ENCODE assay signal across 8 mouse cellular contexts in the genomic region with DNA sequence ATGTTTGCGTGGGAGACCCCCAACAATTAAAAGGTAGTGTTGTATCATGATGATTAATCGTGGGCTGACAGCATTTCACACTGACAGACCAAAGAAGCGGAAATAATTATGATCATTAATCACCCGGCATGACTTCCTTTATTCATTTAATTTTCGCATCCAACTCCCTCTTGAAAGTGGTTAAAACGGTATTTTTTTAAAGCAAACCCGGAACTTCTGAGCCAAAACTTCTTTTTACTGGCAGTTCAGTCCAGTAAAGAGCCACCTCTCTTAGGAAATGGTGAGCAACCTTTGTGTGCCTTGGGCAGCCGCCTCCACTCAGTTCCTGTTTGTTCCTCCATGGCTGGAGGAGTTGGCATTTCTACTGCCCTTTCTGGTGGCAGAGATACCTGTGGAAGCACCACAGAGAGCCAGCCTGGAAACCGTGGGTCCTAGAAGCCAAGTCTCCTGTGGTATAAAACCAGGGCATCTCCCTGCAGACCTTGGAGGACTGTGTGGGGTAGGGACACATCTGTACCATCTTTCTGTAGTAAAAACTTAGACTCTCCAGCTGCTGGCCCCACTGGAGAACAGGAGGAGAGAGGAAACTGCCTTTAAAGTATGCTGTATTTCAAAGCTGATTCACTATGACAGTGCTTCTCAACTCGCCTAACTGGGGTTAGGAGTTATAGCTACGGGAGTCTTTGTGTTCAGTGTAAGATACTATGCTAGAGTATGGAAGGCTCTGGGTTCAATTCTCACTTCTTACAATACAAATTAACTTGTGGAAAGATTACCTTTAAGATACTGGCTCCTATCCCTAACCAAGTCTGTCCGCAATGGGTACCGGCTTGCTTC. TPM values are rescaled to one million over a fixed set of nuclear protein-coding genes. Genes with fewer than 3 reads are reported as not detected.
A peak's percentile ranks its signal among the peaks of the same experiment; 100 is the strongest.
DNase-seq lines count a peak whose midpoint lies in the region; ATAC-seq lines count a peak whose summit lies in the region.

No protein-coding gene starts in this region.

- H3K4me1 ChIP-seq in forebrain, embryonic 14.5 days (ENCODE audit: control insufficient read depth, insufficient read depth, low read length): peaks cover 4% of the 10 kb centered on the region; the same call in 1 of the 2 replicates
- 0 out of 2 replicates have a peak, but pooled peaks cover 4% of the 10 kb centered on the region for H3K4me1 ChIP-seq in kidney, embryonic 14.5 days (ENCODE audit: control insufficient read depth, insufficient read depth, low read length)

- H3K27ac ChIP-seq in forebrain, embryonic 14.5 days (ENCODE audit: low read depth, low read length): 0 out of 2 replicates have a peak overlapping the region, but pooled peaks have one; percentile 63
- H3K27ac ChIP-seq in kidney, embryonic 14.5 days (ENCODE audit: low read depth, low read length): peak overlapping the region; percentile 80; the same call in 1 of the 2 replicates

- H3K36me3 ChIP-seq in forebrain, embryonic 14.5 days (ENCODE audit: control insufficient read depth, insufficient read depth, low read length): no peaks in the 10 kb centered on the region
- no peaks in the 10 kb centered on the region; the same call in 1 of the 2 replicates for H3K36me3 ChIP-seq in kidney, embryonic 14.5 days (ENCODE audit: control insufficient read depth, insufficient read depth, low read length)

- ATAC-seq in forebrain, embryonic 14.5 days: no peak
- no peak for ATAC-seq in kidney, embryonic 14.5 days (ENCODE audit: low FRiP score, low TSS enrichment)
- peak; percentile 39 for ATAC-seq in megakaryocyte, adult 5-6 weeks (ENCODE audit: poor library complexity, severe bottlenecking)

- H3K4me3 ChIP-seq in forebrain, embryonic 14.5 days (ENCODE audit: low read depth, low read length): peak overlapping the region; percentile 69
- peak overlapping the region; percentile 83 for H3K4me3 ChIP-seq in kidney, embryonic 14.5 days (ENCODE audit: low read length)

- no peaks in the 10 kb centered on the region for H3K9me3 ChIP-seq in forebrain, embryonic 14.5 days (replicated peaks; ENCODE audit: control insufficient read depth, low read length)
- H3K9me3 ChIP-seq in kidney, embryonic 14.5 days (ENCODE audit: control insufficient read depth, low read length): no peaks in the 10 kb centered on the region

- peak overlapping the region; percentile 76 for H3K4me2 ChIP-seq in forebrain, embryonic 14.5 days (ENCODE audit: low read length)
- H3K4me2 ChIP-seq in kidney, embryonic 14.5 days (replicated peaks; ENCODE audit: low read depth, low read length): peak overlapping the region; percentile 63

- peak overlapping the region; percentile 78 for H3K9ac ChIP-seq in forebrain, embryonic 14.5 days (ENCODE audit: low read length)
- peak overlapping the region; percentile 83 for H3K9ac ChIP-seq in kidney, embryonic 14.5 days (ENCODE audit: low read depth, low read length)

- DNase-seq in embryo, embryonic 10.5 days (ENCODE audit: low spot score): peak; percentile 46
- no peak for DNase-seq in embryo, embryonic 10 days (ENCODE audit: low spot score)
- DNase-seq in adipocyte (ENCODE audit: low spot score): peak; percentile 82
- no peak for DNase-seq in forebrain, embryonic 14.5 days (ENCODE audit: low spot score)
- peak; percentile 39 for DNase-seq in thymus, postnatal 0 days (ENCODE audit: low spot score)
- no peak for DNase-seq in urinary bladder, adult 2 months (ENCODE audit: low spot score)

- no peaks in the 10 kb centered on the region for H3K27me3 ChIP-seq in forebrain, embryonic 14.5 days (replicated peaks; ENCODE audit: control insufficient read depth, insufficient read depth, low read length)
- H3K27me3 ChIP-seq in kidney, embryonic 14.5 days (ENCODE audit: control insufficient read depth, insufficient read depth, low read length): no peaks in the 10 kb centered on the region

- 37% methylated on average over 13 of the region's 13 CpGs for WGBS in forebrain, embryonic 14.5 days
- WGBS in kidney, embryonic 14.5 days: 29% methylated on average over 13 of the region's 13 CpGs

RNA-seq across cellular contexts. Expression of a gene that starts 0.9 kb away (rescaled TPM):
- polyA plus RNA-seq in forebrain, embryonic 14.5 days (2014; fragmentation: Nextera tagmentation; extraction: Ambion mirVana): 21.1 and 22.7 TPM in 2 replicates
- 87.1 and 96.9 TPM in 2 replicates for polyA plus RNA-seq in kidney, embryonic 14.5 days (2014; fragmentation: Nextera tagmentation; extraction: Ambion mirVana)
- total RNA-seq in megakaryocyte, adult 5-6 weeks (2015): 91.4 and 97.3 TPM in 2 replicates
- total RNA-seq in megakaryocyte, adult 5-6 weeks (2017): 63.1 and 66.6 TPM in 2 replicates
- polyA plus RNA-seq in thymus, postnatal 0 days (2015; fragmentation: Nextera tagmentation; extraction: Ambion mirVana): 88.6 and 89.5 TPM in 2 replicates
- polyA plus RNA-seq in urinary bladder, adult 2 months (2012; rRNA removed): 210 and 243 TPM in 2 replicates

Comparison
In these comparisons a context has a peak if more than half of its experiments do, and no peak if none do; other contexts are left out.
1. DNase-seq: peak in embryo, embryonic 10.5 days (single experiment), adipocyte (single experiment) and thymus, postnatal 0 days (single experiment); none in embryo, embryonic 10 days (single experiment), forebrain, embryonic 14.5 days (single experiment) and urinary bladder, adult 2 months (single experiment).